Mouse (Mus musculus): ENCODE results near the gene Spdye4a. TPM values are rescaled to one million over a fixed set of nuclear protein-coding genes. Genes with fewer than 3 reads are reported as not detected.

The Spdye4a gene
- total RNA-seq, 1 experiment: not detected

- peaks cover 0 to 9% of the 10 kb centered on the region in 2 experiments; a peak in 1 of 4 replicates for H3K4me1 ChIP-seq (ENCODE audit: control insufficient read depth in 2 of 2, insufficient read depth in 2 of 2, low read length in 2 of 2, poor library complexity in 1 of 2)
- TF ChIP-seq HCFC1 (IDR thresholded peaks at IDR 0.05; ENCODE audit: borderline replicate concordance, insufficient read depth, low read length) (no peak), ZC3H11A (IDR thresholded peaks at IDR 0.05; ENCODE audit: borderline replicate concordance, low read depth, low read length) (no peak), CHD2 (IDR thresholded peaks at IDR 0.05; ENCODE audit: low read depth, low read length) (no peak), MAFK (IDR thresholded peaks at IDR 0.05; ENCODE audit: insufficient read depth, low read depth, low read length) (no peak), ZNF384 (IDR thresholded peaks at IDR 0.05; ENCODE audit: low read depth, low read length) (no peak)
- DNase-seq (ENCODE audit: low read depth, low spot score): no peak
Measured at GRCm38 (mm10) chr5:143266794-143267193, 40.1 kb upstream of the Spdye4a start.

DNA sequence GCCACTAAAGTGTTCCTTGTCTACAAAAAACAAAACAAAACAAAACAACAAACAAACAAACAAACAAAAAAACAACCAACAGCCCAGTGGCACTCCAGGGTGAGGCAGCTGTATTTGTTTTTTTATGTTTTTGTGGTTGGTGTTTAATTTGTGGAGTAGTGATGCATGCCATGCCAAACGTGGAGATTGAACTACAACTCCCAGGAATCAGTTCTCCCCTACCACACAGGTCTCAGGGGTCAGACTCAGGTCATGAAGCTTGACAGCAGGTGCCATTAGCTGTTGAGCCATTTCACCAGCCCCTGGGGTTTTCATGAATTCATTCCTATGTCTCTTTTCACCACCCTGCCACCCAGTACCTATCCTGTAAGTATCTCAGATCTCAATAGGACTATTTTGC is 38.7 kb upstream of the Spdye4a start:
- Histone ChIP-seq H3K4me3 (ENCODE audit: insufficient read depth in 1 of 2, low read depth in 1 of 2, low read length in 2 of 2, poor library complexity in 1 of 2, severe bottlenecking in 1 of 2) (no peak overlapping the region), H3K9me3 (ENCODE audit: control insufficient read depth, insufficient read depth, low read depth, low read length) (no peaks in the 10 kb centered on the region), H3K36me3 (ENCODE audit: control insufficient read depth, insufficient read depth, low read length, poor library complexity, severe bottlenecking) (no peaks in the 10 kb centered on the region), H3K27ac (ENCODE audit: insufficient read depth, low read depth, low read length, poor library complexity, severe bottlenecking) (no peak overlapping the region), H3K9ac (ENCODE audit: insufficient read depth, low read depth, low read length, poor library complexity, severe bottlenecking) (no peak overlapping the region), H3K4me1 (ENCODE audit: control insufficient read depth in 2 of 2, insufficient read depth in 2 of 2, low read length in 2 of 2, poor library complexity in 1 of 2) (peaks cover 0 to 9% of the 10 kb centered on the region in 2 experiments; a peak in 1 of 4 replicates)
- DNase-seq (ENCODE audit: low read depth, low spot score): no peak
- TF ChIP-seq ZNF384 (IDR thresholded peaks at IDR 0.05; ENCODE audit: low read depth, low read length) (no peak), HCFC1 (IDR thresholded peaks at IDR 0.05; ENCODE audit: borderline replicate concordance, insufficient read depth, low read length) (peak; percentile 76)
- in situ Hi-C loops (cut with MboI; ENCODE audit: low sequenced_read_pairs in 2 of 2, unreplicated experiment in 2 of 2): no loop called here

More at GRCm38 (mm10) chr5:143266794-143267193, 40.1 kb upstream of the Spdye4a start:
- H3K9me3 ChIP-seq (ENCODE audit: control insufficient read depth, insufficient read depth, low read depth, low read length): no peaks in the 10 kb centered on the region
- H3K4me3 ChIP-seq (ENCODE audit: insufficient read depth in 1 of 2, low read depth in 1 of 2, low read length in 2 of 2, poor library complexity in 1 of 2, severe bottlenecking in 1 of 2): no peak overlapping the region
- no peak overlapping the region for H3K9ac ChIP-seq (ENCODE audit: insufficient read depth, low read depth, low read length, poor library complexity, severe bottlenecking)
- in situ Hi-C loops (cut with MboI; ENCODE audit: low sequenced_read_pairs in 2 of 2, unreplicated experiment in 2 of 2): no loop called here
- H3K36me3 ChIP-seq (ENCODE audit: control insufficient read depth, insufficient read depth, low read length, poor library complexity, severe bottlenecking): no peaks in the 10 kb centered on the region
- H3K27ac ChIP-seq (ENCODE audit: insufficient read depth, low read depth, low read length, poor library complexity, severe bottlenecking): no peak overlapping the region

DNA sequence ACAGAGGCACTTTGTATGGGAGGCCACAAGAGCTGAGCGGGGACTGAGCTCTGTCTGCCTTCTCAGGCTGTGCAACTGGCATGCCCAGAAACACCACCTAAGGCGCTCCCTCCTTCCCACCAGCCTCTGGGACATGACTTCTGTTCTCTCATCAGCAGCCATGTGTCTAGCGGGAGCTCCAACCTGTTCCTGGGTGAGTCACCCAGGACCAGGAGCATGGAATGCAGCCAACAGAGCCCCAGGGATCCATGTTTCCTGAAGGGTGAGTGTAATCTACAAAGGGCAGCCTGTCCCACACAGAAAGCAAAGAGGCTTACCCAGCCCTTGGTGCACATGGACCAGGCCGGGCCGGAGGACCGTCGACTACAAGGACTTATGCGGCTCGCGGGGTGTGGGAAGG is 38.0 kb upstream of the Spdye4a start:
- no peak overlapping the region for H3K4me3 ChIP-seq (ENCODE audit: insufficient read depth in 1 of 2, low read depth in 1 of 2, low read length in 2 of 2, poor library complexity in 1 of 2, severe bottlenecking in 1 of 2)
- no peak overlapping the region for H3K9ac ChIP-seq (ENCODE audit: insufficient read depth, low read depth, low read length, poor library complexity, severe bottlenecking)
- H3K4me1 ChIP-seq (ENCODE audit: control insufficient read depth in 2 of 2, insufficient read depth in 2 of 2, low read length in 2 of 2, poor library complexity in 1 of 2): peaks cover 0 to 6% of the 10 kb centered on the region in 2 experiments; a peak in 1 of 4 replicates
- no peak overlapping the region for H3K27ac ChIP-seq (ENCODE audit: insufficient read depth, low read depth, low read length, poor library complexity, severe bottlenecking)
- DNase-seq (ENCODE audit: low read depth, low spot score): no peak
- TF ChIP-seq HCFC1 (IDR thresholded peaks at IDR 0.05; ENCODE audit: borderline replicate concordance, insufficient read depth, low read length): no peak
- TF ChIP-seq CHD2 (IDR thresholded peaks at IDR 0.05; ENCODE audit: low read depth, low read length): no peak
- in situ Hi-C loops (cut with MboI; ENCODE audit: low sequenced_read_pairs in 2 of 2, unreplicated experiment in 2 of 2): no loop called here
- H3K9me3 ChIP-seq (ENCODE audit: control insufficient read depth, insufficient read depth, low read depth, low read length): no peaks in the 10 kb centered on the region
- no peaks in the 10 kb centered on the region for H3K36me3 ChIP-seq (ENCODE audit: control insufficient read depth, insufficient read depth, low read length, poor library complexity, severe bottlenecking)

GRCm38 (mm10) chr5:143261636-143262035 is 34.9 kb upstream of the Spdye4a start:
- Histone ChIP-seq H3K9ac (ENCODE audit: insufficient read depth, low read depth, low read length, poor library complexity, severe bottlenecking) (no peak overlapping the region), H3K4me3 (ENCODE audit: insufficient read depth in 1 of 2, low read depth in 1 of 2, low read length in 2 of 2, poor library complexity in 1 of 2, severe bottlenecking in 1 of 2) (no peak overlapping the region), H3K4me1 (ENCODE audit: control insufficient read depth in 2 of 2, insufficient read depth in 2 of 2, low read length in 2 of 2, poor library complexity in 1 of 2) (no peaks in the 10 kb centered on the region), H3K9me3 (ENCODE audit: control insufficient read depth, insufficient read depth, low read depth, low read length) (no peaks in the 10 kb centered on the region), H3K36me3 (ENCODE audit: control insufficient read depth, insufficient read depth, low read length, poor library complexity, severe bottlenecking) (no peaks in the 10 kb centered on the region), H3K27ac (ENCODE audit: insufficient read depth, low read depth, low read length, poor library complexity, severe bottlenecking) (no peak overlapping the region)
- DNase-seq (ENCODE audit: low read depth, low spot score): no peak
- TF ChIP-seq MAFK (IDR thresholded peaks at IDR 0.05; ENCODE audit: insufficient read depth, low read depth, low read length) (no peak), ZC3H11A (IDR thresholded peaks at IDR 0.05; ENCODE audit: borderline replicate concordance, low read depth, low read length) (no peak), HCFC1 (IDR thresholded peaks at IDR 0.05; ENCODE audit: borderline replicate concordance, insufficient read depth, low read length) (no peak), CHD2 (IDR thresholded peaks at IDR 0.05; ENCODE audit: low read depth, low read length) (no peak)
- in situ Hi-C loops (cut with MboI; ENCODE audit: low sequenced_read_pairs in 2 of 2, unreplicated experiment in 2 of 2): no loop called here

DNA sequence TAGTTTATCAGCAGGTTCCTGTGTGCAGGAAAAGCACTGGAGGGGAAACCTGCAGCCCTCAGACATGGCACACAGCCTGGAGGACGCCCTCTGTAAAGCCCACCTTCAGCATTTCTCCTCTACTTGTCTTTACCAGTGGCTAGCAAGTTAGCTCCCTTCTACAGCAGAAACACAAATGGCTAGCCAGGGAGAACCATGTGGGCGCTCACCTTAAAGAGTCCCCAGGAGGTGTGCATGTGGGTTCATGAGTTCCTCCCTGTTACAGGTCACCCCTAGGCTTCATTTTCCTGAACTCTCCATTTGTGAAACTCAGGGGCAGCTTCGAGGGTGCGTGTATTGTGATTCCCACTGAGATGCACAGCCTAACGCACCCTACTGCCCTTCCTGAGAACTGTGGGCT is 29.1 kb upstream of the Spdye4a start:
- Histone ChIP-seq H3K36me3 (ENCODE audit: control insufficient read depth, insufficient read depth, low read length, poor library complexity, severe bottlenecking) (no peaks in the 10 kb centered on the region), H3K27ac (ENCODE audit: insufficient read depth, low read depth, low read length, poor library complexity, severe bottlenecking) (no peak overlapping the region), H3K9ac (ENCODE audit: insufficient read depth, low read depth, low read length, poor library complexity, severe bottlenecking) (no peak overlapping the region), H3K4me3 (ENCODE audit: insufficient read depth in 1 of 2, low read depth in 1 of 2, low read length in 2 of 2, poor library complexity in 1 of 2, severe bottlenecking in 1 of 2) (no peak overlapping the region), H3K9me3 (ENCODE audit: control insufficient read depth, insufficient read depth, low read depth, low read length) (no peaks in the 10 kb centered on the region), H3K4me1 (ENCODE audit: control insufficient read depth in 2 of 2, insufficient read depth in 2 of 2, low read length in 2 of 2, poor library complexity in 1 of 2) (no peaks in the 10 kb centered on the region)
- TF ChIP-seq CHD2 (IDR thresholded peaks at IDR 0.05; ENCODE audit: low read depth, low read length) (no peak), ZC3H11A (IDR thresholded peaks at IDR 0.05; ENCODE audit: borderline replicate concordance, low read depth, low read length) (no peak), MAFK (IDR thresholded peaks at IDR 0.05; ENCODE audit: insufficient read depth, low read depth, low read length) (no peak), ZNF384 (IDR thresholded peaks at IDR 0.05; ENCODE audit: low read depth, low read length) (no peak), HCFC1 (IDR thresholded peaks at IDR 0.05; ENCODE audit: borderline replicate concordance, insufficient read depth, low read length) (no peak)
- DNase-seq (ENCODE audit: low read depth, low spot score): no peak
- in situ Hi-C loops (cut with MboI; ENCODE audit: low sequenced_read_pairs in 2 of 2, unreplicated experiment in 2 of 2): no loop called here
